Mouse (Mus musculus) lung, postnatal 36 days (tissue): ENCODE data around the gene Fut7.

Experiments
- DNase-seq: peaks from one replicate; pipeline ENCODE4 v3.0.0; 2022; ENCODE audit warnings: mixed read lengths

The Fut7 gene

DNA sequence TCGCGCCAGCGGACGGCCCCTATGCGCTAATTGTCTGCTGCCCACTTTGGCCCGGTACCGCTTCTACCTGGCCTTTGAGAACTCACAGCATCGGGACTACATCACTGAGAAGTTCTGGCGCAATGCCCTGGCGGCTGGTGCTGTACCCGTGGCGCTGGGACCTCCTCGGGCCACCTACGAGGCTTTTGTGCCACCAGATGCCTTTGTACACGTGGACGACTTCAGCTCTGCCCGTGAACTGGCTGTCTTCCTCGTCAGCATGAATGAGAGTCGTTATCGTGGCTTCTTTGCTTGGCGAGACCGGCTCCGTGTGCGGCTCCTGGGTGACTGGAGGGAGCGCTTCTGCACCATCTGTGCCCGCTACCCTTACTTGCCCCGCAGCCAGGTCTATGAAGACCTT is 2.4 kb downstream of the Fut7 start:
- no peak for DNase-seq

DNA sequence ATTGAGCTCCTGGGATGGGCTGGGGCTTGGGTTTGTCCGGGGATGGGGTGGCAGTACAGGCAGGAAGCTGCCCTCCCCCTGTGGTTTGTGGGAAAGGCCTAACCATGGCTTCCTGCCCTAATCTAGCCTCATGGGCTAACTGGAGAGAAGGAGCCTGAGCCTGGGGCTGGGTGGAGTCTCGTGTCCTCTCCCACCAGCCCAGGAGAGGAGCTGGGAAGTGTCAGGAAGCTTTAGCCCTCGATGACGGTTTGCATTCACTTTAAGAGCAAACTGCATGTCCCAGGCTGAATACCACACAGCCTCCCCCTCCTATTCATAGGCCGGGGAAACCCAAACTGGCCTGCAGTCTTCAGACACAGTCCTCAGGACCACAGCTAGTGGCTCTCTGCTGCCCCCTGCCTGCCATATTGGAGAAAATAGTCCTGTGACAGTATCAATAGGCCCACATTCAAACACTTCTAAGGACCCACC is 3.7 kb downstream of the Fut7 start:
- DNase-seq = peak; percentile 84

DNA sequence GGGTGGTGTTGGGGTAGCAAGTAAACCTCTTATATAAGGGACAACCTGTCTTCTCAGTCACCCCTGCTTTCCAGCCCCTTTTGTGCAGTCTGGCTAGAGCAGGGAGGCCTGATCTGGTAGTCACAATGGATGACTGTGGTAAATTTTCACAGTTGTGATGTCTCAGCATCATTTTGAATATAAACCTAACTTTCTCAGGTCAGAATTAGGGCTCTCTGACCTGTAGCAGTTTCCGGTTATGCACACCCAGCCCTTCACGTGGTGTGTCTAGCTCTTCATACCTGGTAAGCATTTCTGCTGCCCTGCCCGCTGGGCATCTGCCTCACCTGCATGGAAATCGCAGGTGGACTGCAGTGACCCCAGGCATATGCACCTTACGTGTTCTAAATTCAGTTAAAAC is 4.2 kb downstream of the Fut7 start:
- no peak for DNase-seq

DNA sequence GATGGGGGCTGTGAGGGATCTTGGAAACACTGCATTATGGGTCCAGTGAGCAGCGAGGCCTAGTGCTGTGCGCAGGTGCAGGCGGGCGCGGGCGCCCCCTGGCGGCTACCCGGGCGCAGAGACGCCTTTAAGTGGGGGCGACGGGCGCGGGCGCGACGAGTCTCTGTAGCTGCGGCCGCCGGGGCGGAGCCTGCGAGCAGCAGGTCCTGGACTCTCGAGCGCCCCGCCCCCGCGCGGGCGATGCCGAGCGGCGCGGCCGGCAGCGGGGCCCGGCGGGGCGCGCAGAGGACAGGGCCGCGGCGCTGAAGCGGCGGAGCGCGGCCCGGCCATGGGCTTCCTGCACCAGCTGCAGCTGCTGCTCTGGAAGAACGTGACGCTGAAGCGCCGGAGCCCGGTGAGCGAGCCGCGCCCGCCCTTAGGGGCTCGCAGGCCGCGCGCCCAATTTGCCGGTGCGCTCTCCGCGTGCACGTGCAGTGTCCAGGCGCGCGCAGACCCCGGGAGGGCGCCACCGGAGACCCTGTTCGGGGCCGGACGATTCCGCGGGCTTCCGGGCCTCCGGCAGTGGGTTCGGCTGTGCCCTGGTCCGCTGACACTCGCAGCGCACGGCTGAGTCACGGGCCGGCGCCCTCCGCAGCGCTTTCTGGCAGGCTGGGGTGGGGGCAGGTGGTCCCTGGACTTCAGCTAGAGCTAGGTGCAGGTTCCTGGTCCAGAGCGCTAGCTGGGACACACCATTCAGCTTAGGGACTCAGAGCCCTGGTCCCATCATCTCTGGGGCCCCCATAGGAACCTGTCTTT is 5.6 kb downstream of the Fut7 start, which contains the start of gene Abca2:
Abca2 (plus strand) TSS at position 262 of the 795 bp plus-strand sequence.
- peak; percentile 96 for DNase-seq

DNA sequence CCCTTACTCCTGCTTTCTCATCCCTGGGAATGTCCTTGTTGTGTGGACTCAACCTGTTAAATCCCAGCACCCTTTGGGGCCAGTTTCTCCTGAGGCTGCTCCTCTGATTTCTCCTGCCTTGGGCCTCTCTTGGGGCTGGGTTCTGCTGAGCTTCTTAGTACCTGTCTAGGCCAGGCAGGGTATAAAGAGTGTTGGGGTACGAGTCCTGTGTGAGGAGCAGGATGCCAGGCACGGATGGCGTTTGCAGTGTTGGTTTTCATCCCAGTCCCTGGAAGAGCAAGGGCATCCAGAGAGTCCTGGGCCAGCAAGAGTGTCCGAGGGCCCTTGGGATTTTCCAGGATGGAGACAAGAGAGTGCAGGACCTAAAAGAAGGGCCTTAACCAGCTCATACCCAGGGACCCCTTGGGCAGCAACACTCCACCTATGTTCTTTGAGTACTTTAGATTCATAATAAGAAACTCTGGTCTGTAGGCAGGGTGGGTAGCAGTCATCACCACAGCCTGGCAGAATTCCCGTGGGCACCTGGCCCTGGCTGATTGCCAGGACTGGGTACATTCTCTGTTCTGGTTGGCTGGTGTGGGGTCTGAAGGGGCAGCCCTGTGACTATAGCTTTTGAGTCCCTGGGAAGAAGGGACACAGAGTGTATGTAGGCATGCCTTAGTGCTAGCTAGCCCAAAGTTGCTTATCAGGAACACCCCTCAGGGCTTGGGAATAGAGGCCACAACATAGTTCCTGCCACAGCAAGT is 6.5 kb downstream of the Fut7 start:
- peak; percentile 11 for DNase-seq

DNA sequence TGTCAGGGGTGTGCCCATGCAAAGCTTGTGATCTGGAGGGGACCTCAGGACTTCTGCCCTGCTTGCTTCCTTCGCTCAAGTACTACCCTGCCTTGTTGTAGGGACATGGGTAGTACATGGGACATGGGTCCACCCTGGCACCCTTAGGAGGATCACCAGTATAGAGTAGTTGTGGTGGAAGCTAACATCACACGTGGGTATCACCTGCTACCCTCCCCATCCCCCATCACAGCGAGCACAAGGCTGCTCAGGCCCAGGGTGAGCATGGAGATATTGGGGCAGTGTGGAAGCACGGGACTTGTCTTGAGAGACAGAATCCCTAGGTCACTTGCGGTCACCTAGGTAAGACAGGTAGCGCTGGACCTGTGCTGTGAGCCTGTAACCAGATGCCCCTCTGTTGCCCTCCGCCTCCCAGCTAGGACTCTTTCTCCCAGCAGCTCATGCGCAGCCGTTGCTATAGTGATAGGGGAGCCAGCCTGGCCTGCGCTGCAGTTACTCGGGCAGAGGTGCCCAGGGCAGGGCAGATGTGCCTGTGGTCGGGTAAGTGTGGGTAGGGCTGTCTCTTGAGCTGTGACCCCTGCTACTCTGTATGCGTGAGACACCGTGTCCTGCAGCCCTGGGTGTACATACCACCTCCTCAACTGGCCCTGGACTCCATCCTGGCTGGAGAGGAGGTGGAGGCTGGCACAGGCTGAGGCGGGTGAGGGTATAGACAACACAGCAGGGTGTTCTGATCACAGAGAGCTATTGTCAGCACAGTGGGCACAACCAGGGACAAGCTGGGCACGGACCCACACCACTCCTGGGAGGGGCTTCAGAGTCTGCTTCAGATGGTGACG is 7.5 kb downstream of the Fut7 start:
- DNase-seq = no peak

DNA sequence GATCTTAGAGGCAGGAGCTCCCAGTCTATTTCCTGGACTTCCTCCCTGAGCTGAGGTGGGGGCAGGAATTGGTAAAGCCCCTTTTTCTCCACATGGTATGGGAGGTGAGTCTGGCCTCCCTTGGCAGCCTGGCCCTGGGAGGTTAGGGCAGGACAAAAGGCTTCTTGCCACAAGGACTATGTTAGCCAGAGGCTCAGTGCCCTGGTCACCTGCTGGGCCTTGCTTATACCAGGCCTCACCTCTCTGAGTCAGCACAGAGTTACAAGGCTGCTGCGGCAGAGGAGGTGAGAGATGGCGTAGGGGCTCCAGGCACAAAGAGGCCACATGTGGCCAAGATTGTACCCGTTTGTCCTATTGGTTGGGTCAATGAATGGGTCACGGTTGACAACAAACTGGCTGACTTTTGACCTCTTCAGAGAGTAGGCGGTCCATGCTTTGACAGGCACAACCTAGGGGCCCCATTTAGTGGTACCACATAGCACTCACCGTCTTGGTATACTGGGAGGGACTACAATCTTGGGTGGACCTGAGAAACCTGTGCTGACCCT is 8.3 kb downstream of the Fut7 start:
- no peak for DNase-seq

DNA sequence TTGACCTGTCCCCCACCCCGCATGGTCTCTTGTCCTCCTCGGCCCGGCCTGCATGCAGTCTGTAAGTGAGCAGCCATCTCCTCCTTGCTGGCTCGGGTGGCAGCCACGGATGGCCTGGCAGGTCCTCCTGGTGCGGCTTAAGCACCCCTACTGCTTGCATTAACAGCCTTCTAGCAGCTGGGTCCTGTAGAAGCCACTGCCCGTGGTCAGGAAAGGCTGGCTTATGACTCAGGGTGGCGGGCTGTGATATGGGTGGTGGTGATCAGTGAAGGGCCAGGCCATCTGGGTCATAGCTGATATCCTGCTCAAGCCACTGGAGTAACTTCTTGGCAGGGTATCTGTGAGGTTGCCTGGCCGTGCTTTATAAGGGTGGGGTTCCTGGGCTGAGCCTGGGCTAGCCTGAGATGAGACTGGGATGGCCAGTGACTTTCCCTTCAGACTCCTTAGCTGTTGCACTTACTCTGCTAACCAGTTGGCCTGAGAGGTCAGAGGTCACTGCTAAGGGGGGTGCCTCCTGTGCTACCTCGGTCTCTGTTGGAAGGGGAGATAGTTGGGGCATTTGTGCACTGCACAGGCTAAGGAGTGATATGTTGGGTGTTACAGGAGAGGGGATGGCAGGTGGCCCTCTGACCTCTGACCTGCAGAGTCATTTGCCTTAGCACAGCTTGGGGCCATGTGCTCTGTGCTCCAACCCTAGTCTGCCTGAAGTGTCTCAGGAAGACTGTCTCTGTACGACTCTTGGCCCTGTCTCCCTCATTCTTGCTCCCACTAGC is 9.4 kb downstream of the Fut7 start:
- DNase-seq = no peak

DNA sequence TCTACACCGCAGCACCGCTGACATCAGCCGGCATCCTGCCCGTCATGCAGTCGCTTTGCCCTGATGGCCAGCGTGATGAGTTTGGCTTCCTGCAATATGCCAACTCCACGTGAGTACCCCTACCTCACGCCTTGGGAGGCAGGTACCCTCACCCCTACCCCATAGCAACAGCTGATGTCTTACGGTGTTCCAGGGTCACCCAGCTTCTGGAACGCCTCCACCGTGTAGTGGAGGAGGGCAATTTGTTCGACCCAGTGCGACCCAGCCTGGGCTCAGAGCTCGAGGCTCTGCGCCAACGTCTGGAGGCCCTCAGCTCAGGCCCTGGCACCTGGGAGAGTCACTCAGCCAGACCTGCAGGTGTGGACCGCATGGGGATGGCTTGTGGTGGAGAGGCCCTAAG is 10.0 kb downstream of the Fut7 start:
- DNase-seq = no peak

DNA sequence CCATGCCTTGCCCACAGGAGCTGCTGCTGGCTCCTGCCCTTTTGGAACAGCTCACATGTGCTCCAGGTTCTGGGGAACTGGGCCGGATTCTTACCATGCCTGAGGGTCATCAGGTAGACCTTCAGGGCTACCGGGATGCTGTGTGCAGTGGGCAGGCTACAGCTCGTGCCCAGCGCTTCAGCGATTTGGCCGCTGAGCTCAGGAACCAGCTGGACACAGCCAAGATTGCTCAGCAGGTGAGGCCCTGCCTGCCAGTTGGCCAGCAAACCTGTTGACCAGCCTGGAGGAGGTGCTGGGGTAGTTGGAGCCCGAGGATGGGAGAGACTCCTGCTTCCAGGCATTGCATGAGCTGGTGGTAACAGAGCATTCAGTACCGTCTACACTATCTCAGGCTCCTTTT is 11.2 kb downstream of the Fut7 start:
- no peak for DNase-seq

DNA sequence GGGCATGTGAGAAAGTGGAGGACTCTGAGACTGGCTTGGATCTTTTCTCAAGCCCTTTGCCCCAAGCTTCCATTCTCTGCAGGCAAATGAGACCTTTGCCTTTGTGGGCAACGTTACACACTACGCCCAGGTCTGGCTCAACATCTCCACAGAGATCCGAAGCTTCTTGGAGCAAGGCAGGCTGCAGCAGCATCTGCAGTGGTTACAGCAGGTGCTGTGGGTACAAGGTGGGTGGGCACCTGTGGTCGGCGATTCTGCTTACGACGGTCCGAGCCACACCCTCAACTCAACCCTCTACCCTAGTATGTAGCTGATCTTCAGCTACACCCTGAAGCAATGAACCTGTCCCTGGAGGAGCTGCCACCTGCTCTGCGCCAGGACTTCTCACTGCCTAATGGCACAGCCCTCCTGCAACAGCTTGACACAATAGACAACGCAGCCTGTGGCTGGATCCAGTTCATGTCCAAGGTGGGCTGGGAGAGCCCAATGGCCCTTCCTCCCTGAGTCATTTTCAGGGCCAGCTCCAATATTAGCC is 13.3 kb downstream of the Fut7 start:
- no peak for DNase-seq

DNA sequence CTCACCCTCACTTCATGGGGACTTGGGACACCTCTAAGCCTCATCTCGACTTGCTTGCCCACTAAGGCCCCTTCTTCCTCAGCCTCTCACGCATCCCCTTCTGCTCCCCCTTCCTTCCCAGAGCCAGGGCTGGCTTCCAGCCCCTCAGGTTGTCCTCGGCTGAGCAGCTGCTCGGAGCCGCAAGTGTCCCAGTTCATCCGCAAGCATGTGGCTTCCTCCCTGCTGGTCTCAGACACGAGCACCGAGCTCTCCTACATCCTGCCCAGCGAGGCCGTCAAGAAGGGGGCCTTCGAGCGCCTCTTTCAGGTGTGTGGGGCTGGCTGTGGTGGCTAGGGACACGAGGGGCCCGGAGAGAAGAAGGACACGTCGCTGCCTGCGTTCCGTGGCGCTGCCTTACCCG is 18.0 kb downstream of the Fut7 start:
- no peak for DNase-seq

DNA sequence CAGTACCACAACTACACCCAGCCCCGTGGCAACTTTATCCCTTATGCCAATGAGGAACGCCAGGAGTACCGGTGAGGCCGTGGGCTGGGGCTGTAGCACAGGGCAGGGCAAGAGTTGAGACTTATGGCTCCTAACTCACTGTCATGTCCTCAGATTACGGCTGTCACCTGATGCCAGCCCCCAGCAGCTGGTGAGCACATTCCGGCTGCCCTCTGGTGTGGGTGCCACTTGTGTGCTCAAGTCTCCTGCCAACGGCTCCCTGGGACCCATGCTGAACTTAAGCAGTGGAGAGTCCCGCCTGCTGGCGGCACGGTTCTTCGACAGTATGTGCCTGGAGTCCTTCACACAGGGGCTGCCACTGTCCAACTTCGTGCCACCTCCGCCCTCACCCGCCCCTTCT is 19.6 kb downstream of the Fut7 start:
- no peak for DNase-seq

DNA sequence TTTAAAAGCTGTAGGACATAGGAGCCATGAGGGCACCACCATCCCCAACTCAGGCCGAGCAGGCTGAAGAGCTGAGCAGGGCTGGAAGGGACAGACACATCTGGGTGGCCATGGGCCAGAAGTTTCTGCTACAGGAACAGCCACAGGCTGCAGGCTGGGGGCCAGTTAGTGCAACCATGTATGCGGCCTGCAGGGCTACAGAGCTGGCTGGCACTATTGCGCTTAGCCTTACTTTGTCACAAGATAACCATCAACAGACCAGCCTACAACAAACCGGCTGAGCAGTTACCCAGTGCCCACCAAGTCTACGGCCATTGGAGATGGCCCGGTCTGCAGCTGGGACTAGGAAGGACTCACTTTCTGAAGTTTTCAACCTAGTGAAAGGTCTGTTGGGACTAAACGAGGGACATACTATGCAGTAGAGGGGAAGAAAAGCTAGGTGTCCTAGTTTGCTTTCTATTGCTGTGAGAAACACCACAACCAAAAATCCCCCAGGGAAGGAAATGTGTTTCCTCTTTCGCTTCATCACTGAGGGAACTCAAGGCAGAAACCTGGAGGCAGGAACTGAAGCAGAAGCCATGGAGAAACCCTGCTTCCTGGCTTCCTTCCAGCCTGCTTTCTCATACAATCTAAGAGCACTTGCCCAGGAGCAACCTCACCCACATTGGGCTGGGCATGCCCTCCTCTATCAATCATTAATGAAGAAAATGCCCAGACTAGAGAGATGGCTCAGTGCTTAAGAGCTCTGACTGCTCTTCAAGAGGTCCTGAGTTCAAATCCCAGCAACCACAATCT is 28.0 kb downstream of the Fut7 start:
- DNase-seq = peak; percentile 46

DNA sequence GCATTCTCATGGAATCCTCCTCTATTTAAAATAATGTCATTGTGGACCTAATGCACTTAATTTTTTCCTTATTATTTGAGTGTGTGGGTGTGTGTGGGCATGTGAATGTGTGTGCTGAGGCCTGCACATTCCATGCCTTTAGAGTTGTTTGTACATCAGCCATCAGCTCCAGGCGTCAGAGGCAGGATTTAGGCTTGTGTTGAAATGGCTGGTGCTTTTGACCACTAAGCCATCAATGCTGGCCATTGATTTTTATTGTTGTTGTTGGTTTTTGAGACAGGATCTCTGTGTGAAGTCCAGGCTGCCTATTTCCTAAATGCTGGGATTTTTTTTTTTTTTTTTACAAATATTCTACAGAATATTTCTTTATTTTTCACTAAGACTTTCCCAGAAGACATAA is 29.9 kb downstream of the Fut7 start:
- no peak for DNase-seq

DNA sequence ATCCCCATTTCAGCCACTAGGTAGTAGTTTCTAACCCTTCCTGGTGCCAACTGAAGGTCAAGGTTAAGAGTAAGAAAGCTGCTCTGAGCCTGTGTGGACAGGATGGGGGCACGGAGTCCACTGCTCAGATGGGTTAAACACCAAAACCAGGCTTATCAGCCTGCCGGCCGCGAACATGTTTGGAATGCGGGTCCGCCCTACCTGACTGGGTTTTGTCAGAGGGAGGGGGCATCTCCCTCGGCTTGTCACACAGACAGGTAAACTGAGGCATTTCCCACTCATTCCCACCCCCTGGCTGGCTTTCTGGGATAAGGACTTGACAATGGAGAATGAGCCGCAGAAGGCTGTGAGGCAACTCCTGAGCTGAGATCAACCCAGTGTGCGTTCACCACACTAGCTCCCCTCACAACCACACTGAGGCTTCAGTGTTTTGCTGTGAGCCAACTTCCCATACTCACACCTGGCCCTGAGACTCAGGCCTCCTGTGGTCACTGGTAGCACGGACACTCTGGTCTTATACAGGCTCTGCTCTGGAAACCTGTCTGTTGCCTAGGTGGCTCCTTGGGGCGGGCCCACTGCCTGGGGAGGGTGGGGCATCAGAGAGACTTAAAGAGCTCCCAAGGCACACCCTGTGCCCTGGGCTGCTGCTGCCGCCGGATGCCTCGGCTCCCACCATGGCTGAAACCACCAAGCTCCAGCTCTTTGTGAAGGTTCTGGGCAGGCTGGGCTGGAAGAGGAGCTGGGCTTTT is 33.3 kb downstream of the Fut7 start, which contains the start of gene Clic3:
Clic3 (plus strand) TSS at position 634 of the 749 bp plus-strand sequence.
- peak; percentile 89 for DNase-seq

DNA sequence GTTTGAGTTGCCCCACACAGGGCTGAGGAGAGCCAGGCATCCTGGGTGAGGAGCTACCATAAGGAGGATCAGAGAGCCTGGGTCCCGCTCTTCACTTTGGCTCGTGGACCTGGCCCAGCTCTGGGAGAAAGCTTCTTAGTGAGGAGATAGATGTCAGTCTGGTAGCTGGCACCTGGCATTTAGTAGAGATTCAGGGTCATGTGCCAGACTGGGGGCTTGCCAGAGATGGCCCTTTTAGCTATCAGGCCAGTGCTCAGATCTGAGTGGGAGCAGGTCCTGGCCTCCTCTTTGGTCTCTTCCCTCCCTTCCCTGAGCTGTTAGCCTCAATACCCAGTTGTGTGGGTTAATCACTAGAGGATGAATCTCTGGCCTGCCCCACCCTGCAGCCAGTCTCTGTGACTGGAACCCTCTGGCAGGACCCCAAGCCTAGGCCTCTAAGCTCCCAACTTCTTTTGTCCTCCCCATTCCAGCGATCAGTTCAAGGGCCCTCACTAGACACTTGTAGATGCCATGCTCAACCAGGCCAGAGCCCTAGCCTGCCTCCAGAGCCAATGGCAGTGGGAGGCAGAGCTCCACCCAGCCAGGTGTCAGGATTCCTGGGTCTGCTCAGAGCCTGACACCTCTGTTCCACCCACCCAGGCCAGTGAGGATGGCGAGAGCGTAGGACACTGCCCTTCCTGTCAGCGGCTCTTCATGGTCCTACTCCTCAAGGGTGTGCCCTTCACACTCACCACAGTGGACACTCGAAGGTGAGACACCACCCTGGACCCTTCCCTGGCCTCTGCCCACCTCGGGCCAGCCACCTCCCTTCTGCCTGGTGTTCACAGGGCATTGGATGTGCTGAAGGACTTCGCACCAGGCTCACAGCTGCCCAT is 34.2 kb downstream of the Fut7 start:
- peak; percentile 86 for DNase-seq

DNA sequence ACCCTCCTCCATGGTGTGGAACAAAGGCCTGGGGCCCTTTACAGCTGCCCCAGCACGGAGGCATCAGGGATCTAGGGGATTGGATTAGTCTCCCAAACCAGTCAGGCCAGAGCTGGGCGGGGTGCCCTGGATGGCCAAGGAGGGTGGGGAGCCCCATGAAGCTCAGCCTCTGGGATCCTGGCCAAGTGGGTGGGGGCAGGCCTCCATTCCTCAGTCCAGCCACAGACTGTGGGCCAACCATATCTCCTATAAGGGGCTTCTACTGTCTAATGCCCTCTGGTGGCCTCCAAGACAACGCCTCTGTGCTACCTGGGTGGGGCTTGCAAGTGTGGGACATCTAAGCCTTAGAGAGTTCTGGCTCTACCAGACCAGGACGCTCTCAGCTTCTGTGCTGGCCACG is 35.8 kb downstream of the Fut7 start:
- DNase-seq = peak; percentile 81

DNA sequence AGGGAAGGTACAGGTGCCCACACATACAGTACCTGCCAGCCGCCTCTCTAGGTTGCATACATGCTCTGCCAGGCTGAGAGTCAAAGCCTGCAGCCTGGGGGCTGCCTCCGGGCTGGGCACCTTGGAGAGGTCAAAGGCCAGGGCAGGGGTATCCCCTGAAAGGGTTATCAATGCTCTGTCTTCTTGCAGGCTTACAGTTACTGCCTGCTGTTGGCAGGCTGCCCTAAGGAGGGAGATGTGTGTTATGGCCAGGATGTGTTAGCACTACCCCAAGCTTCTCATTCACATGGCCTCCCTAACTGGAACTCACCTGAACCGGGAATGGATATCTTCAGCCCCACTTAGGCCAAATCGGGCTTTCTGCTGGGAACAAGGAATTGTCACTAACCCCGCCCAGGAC is 37.1 kb downstream of the Fut7 start:
- DNase-seq = no peak
